Mouse (Mus musculus) inflammation-experienced regulatory T-cells, adult 6 months (primary cell): ENCODE measurements around the gene Zscan5b. TPM values are rescaled to one million over a fixed set of nuclear protein-coding genes. Genes with fewer than 3 reads are reported as not detected.
"Not testable (repeated sequence)": the region's sequence is repeated elsewhere in the genome, so short reads cannot be mapped to it uniquely, and the experiment has no call there.

Source experiments
- ATAC-seq: one replicate; pipeline ENCODE4 v1.8.0; 2017
- polyA plus RNA-seq, 3 experiments: library from polyadenylated mRNA; unstranded; fragments of 100-300 nt; shearing (Covaris generic); gene quantifications; one replicate each; pipeline ENCODE4 v1.2.1; 2017

Gene Zscan5b
- polyA plus RNA-seq, 3 experiments from 2014 or later = 0.85 TPM; not detected in 2

DNA sequence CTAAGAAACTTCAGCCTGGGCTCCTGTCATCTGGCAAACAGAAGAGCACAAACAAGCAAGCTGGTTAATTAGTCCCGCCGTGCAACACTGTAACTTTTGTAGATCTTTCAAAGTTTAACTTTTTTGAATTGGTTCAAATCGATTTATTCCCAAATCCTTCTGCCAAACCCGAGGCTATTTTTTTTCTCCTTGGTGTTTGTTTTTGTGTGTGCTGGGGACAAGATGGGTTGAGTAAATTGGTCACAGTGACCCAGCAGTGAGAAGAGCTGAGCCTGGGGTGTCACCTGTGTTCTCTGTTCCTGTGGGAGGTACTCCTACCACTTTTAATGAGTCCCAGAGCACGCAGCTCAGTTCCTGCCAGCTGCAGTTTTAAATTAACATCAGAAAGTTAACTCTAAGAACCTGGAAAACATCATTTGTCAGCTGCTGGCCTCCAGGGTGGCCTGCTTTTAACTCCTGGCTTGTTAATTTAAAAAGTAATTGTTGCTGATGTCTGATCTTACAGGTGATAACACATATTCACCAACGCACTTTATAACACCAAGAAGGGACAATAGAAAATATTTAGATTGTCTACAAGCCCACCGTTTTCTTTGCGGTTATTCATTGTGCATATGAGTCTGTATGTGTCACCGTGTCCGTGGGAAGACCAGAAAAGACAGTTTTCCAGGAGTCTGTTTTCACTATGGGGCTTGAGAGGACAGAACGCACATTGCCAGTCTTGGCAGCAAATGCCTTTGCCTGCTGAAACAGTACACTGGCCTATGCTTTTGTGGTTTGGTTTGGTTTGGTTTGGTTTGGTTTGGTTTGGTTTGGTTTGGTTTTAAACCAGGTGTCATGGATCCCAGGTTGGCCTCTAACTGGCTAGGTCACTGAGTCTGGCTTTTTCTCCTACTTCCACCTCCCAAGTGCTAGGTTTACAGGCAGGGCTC lies 22.5 kb downstream of the Zscan5b start:
- no peak for ATAC-seq

DNA sequence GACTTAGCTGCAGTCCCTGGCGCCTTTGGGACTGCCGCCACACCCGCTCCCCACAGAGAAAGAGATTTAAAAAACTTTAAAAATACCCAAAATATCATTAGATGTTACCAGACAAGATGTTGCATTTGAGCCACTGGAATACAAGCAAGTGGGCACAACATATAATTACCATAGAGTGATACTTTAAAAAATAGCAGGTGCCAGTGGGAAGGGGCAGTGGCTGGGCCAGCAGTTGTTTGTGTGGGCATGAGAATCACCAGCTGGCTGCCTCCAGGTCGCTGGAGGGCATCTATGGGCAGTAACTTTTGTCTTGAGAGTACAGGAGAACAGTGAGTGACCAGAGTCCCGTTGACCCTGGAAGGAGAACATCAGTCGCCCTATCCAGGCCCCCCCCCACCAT lies 30.3 kb downstream of the Zscan5b start, which contains the start of gene Epp13:
Gene Epp13 (plus strand): TSS at position 301 of the 400 bp plus-strand sequence.
- no peak for ATAC-seq

DNA sequence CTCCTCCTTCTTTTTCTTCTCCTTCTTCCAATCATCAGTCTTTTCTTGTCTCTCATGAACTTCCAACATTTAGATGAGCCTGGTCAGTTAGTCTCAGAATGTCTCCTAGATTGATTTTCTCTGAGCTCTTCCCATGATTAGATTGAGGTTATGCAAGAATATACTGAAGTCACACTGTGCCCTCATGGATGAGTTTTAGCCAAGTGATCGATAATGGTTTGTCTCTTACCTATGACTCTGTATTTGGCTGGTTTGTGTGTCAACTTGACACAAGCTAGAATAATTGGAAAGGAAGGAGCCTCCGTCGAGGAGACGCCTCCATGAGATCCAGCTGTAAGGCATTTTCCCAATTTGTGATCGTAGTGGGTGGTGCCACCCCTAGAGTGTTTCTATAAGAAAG lies 32.4 kb downstream of the Zscan5b start:
- no peak for ATAC-seq

DNA sequence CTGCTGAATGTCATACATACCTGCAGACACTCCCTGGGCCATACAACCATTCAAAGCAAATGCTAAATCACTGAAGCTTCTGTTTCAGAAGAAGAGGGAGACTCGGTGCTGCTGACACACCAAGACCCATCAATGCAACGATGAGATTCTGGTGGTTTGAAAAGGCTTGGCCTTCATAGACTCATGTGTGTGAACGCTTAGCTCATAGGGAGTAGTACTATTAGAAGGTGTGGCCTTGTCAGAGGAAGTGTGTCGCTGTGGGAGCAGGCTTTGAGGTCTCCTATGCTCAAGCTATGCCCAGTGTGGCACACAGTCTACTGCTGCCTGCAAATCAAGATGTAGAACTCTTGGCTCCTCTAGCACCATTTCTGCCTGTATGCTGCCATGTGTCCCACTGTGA lies 35.3 kb downstream of the Zscan5b start:
- no peak for ATAC-seq

DNA sequence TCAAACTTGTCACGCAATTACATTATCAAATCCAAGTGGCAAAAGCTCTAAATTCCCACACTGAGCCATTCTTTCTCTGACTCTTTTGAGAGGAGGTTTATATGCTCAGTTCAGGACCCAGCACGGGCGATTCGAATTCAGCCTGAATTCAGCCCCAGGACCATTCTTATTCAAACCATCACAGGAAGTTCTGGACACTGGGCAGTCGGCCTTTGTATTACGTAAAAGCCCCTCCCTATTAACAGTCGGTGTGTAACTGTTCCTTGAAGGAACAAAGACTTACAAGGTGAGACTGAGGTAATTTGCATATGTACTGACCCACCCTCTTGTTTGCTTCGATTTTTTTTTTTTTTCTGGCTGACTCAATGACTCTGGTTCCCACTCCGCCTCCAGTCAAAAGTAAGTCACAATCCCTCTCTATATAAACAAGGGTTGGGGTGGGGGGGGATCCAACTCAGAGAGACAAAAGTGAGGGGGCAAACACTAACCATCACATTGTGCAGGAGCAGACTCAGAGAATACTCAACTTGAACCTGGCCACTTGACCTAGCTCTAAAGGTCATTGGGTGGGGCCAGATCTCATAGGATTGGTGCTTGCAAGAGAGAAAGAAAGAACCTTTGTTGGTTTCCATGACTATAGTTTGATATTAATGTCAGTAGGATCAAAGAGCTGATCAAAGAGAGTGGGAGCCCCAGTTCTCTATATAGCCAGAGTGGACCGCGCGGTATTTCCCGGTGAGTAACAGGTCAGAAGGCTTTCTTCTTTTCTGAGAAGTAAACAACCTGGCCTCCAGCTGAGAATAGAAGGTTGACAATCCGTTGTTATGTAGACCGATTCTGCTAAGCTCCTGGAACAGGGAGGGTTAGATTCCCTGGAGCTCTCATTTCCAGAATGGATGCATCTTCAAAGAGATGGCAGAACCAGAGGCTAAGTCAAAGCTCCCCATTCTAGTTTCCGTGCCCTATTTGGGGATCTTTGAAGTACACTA lies 36.4 kb downstream of the Zscan5b start:
- ATAC-seq = no peak

DNA sequence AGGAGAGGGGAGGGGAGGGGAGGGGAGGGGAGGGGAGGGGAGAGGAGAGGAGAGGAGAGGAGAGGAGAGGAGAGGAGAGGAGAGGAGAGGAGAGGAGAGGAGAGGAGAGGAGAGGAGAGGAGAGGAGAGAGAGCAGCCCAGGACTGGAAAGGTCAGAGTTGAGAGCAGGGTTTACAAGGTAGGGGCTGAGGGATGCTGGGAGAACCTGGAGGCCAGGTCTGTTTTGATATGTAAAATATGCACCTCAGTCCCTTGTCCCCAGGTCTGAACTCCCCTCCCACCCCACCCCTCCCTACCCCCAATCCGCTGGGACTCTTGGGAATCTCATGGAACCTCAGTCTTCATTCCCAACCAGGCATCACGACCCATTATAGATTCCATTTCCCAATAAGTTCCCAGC lies 37.9 kb downstream of the Zscan5b start:
- not testable (repeated sequence) for ATAC-seq

DNA sequence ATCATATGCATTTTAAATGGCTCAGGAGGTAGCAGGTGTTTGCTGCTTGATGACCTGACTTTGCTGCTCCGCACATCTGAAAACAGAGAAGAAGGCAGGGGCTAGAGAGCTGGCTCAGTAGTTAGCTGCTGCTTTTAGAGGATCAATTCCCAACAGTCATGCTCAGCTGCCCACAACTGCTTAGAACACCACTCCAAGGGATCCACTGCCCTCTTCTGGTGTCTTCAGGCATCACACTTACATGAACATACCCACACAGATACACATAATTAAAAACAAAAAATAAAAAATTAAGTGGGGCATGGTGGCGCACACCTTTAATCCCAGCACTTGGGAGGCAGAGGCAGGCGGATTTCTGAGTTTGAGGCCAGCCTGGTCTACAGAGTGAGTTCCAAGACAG lies 40.0 kb downstream of the Zscan5b start:
- no peak for ATAC-seq

DNA sequence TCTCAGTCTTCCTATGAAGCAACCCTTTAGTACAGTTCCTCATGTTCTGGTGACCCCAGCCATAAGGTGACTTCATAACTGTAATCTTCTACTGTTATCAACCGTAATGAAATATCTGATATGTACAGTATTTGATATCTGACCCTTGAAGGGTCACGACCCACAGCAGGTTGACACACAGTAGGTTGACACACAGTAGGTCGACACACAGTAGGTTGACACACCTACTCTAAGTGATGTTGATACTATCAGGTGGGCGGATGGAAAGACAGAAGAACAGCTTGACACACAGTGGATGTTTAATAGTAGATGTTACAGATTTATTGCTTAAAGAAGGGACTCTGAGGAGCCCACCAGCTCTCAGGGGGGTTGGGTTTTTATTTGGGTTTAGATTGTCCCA lies 40.9 kb downstream of the Zscan5b start:
- no peak for ATAC-seq

DNA sequence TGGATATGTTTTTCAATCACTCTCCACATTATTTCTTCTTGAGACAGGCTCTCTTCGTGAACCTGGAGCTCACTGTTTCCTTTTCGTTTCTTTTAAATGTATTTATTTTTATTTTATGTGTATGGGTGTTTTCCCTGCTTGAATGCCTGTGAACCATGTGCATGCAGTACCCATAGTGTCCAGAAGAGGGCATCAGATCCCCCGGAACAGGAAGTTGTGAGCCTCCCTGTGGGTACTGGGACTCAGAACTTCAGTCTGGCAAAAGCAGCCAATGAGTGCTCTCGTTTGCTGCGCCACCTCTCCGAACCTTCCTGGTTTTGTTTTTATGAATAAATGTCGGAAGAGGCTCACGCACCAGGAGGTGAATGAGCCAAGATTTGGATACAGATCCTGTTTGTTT lies 43.6 kb downstream of the Zscan5b start:
- peak; percentile 64 for ATAC-seq

DNA sequence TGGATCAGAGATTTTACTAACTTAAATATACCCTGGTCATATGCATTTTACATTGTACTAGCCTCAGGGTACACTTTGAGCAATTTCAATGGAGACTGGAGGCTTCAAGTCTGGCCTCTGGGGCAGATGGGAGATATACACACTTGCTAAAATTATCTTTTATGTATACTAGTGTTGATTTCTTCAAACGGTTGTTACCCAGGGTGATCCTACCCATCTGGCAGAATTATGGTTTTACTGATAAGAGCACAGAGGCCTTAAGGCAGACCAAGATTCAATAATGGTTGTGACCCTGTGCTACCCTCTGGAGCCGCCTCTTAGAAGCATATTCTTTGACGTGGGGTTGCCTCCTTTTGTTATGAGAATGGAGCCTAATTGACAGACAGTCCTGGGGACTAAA lies 55.8 kb downstream of the Zscan5b start:
- ATAC-seq = no peak

DNA sequence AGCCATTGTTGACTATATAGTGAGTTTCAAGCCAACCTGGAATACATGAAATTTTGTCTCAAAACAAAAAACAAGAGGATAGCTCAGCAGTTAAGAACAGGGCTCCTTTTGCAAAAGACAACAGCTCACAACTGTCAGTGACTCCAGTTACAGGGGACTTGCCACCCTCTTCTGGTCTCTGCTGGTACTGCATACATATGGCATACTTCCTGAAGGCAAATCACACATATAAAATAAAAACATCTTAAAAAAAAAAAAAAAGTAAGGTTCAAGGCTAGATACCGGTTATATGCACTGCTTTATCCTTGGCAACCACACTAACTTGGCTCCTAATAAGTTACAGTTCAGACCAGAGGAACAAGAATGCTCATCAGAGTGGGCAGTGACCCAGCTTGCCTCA lies 60.7 kb downstream of the Zscan5b start:
- ATAC-seq = peak; percentile 50

DNA sequence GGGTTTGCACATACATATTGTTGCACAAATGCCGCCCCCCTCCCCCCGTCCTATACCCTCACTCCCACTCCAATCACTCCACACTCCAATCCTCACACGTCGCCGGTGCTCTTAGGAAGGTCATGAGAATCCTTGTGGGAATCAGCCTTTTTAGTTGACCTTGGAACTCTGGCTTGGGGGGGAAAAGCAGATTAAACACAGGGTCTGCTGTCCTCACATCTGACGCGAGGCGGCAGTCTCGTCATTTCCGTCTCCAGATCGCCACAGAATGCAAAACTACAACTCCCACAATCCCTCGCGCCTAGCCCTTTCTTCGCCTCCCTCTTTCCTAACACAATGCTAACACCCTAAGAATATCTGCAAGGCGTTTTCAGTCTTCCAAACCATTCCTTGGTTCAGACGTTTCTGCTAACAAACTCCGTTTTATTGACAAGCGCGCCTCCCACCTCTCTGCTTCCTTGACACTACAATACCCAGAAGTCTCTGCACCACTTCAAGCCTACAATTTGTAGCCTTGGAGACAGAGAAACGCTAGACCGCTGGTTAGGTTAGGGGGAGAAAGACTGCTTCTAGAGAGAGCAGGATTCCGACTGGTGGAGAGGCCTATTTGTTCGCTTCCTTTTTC lies 61.5 kb downstream of the Zscan5b start:
- ATAC-seq = peak; percentile 66

DNA sequence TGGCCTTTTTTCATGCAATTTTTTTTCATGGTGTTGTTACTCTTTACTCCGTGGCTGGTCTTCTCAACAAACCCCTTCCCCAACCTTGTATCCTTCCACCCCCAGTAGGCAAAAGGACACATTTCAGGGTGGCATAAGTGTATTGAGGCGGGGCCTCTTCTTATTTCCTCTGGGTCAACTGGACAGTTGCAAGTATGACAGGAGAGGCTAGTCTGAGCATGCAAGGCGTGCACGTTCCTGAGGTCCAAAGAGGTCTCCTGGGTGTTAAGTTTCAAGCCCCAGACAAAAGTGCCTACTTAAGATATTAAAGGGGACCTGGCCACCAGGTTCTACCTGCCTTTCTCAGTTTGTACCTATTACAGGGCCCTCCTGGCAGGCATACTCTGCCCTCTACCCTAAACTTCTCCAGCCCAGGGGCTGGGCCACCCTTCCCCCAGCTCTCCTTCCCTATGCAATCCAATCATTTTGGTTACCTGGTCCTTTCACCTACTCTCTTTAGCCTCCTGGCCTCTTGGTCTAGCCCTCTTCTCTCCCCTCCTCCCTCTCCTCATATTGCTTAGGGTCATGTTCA lies 62.4 kb downstream of the Zscan5b start:
- ATAC-seq = no peak

DNA sequence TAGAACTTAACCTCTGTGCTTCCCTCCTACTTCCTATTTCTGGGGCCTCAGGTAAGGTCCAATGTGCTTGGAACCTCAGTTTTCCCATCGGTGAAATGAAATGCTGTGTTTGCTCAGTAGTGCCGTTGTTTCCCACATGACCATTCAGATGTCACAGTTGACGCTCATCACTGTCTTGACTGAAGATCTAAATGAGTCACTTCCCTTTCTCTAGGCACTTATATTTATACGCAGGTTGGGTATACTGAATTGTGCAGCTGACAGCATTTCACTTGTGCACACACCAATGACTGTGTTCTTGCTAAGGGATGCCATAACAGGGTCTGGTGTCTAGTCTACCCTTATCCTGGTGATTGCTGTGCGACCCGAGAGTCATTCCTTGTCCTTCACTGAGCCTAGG lies 63.3 kb downstream of the Zscan5b start:
- no peak for ATAC-seq

DNA sequence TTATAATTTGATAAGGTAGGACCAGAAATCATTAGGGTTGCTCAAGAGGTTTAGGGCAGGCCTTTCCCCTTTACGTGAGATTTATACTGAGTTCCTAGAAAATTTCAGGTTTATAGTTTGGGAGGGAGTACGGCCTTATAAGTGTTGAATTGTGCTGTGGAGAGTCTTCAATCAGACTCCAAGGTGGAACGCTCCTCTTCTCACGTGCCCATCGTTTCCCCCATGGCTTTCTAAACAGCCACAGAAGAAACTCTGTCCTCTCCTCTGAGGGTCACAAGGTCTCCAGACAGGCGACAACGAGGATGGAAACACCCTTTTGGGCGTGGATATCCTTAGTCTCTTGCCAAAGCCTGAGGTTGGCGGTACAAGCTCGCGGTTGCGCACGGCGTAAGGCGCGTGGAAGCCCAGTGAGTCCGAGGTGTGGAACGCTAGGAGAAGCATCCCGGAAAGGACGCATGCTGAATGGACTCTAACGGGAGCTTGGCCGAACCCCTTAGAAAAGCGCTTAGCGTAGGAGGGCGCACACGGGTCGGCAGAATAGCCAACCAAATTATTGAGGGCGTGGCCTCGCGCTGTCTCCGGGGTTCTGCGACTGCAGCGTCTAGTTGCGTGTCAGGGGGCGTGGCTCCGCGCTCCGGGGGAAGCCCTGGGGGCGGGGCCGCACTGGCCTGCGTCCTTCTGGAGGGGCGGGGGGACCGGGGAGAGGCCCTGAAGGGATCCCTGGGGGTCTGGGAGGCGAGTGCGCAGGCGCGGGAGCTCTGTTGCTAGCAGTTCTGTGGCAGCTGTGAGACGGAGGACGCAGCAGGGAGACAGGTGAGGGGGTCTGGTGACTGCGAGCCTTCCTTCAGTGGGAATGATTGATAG lies 64.0 kb downstream of the Zscan5b start, which contains the start of gene Zfp667:
Gene Zfp667 (plus strand): TSS at position 738 of the 864 bp plus-strand sequence.
- ATAC-seq = peak; percentile 66

DNA sequence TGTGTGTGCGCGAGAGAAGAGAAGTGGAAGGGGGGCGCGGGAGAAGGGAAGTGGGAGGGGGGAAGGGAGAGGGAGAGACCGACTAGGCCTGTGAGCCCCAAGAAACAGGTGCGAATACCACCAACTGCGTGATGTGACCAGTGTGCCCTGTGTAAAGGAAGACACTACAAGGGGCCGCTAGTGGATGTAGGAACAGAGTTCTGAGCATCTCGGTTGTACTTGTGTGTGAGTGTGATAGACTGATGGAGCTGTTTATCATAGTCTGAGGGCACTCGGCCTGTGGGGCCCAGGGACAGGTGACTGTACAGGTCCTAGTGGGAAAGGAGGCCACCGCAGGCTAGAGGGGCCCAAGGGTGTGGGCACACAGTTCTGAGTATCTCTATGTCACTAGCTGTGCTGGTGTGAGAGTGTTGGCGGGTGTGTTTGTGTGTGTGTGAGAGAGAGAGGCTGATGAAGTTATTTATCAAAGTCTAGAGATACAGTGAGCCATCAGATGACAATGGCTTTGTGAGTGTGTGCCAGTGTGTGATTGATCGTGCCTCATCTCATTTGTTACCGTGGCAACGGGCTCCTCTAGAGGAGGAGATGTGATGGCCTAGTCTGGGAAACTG lies 64.9 kb downstream of the Zscan5b start:
- ATAC-seq = no peak
